Mouse (Mus musculus): Measurements from ENCODE around the gene Patj. TPM values are rescaled to one million over a fixed set of nuclear protein-coding genes. Genes with fewer than 3 reads are reported as not detected.

Patj gene
- polyA plus RNA-seq, 1 experiment from 2014 or later: 12.3 TPM

- DNase-seq (ENCODE audit: low spot score): no peak
- WGBS: 78% methylated on average over 5 of the region's 5 CpGs
These were observed 188.4 kb downstream of the Patj start for GRCm38 (mm10) chr4:98584023-98584422.

GRCm38 (mm10) chr4:98586303-98586702 lies 190.7 kb downstream of the Patj start:
- DNase-seq (ENCODE audit: low spot score) (no peak), ATAC-seq (replicated peaks; ENCODE audit: low FRiP score) (no peak)
- Histone ChIP-seq H3K4me3 (ENCODE audit: low read depth, low read length) (no peak overlapping the region), H3K9me3 (ENCODE audit: control insufficient read depth, low read length) (no peaks in the 10 kb centered on the region), H3K36me3 (ENCODE audit: control insufficient read depth, insufficient read depth, low read length) (no peaks in the 10 kb centered on the region), H3K9ac (ENCODE audit: low read length) (no peak overlapping the region), H3K4me1 (replicated peaks; ENCODE audit: control insufficient read depth, insufficient read depth, low read length) (no peaks in the 10 kb centered on the region), H3K4me2 (ENCODE audit: low read depth, low read length, severe bottlenecking) (no peak overlapping the region), H3K27ac (ENCODE audit: low read depth, low read length) (no peak overlapping the region), H3K27me3 (ENCODE audit: control insufficient read depth, insufficient read depth, low read length) (no peaks in the 10 kb centered on the region)
- 81% methylated on average over 4 of the region's 4 CpGs for WGBS

More at GRCm38 (mm10) chr4:98584023-98584422, 188.4 kb downstream of the Patj start:
- Histone ChIP-seq H3K4me1 (replicated peaks; ENCODE audit: control insufficient read depth, insufficient read depth, low read length) (no peaks in the 10 kb centered on the region), H3K4me3 (ENCODE audit: low read depth, low read length) (no peak overlapping the region), H3K9me3 (ENCODE audit: control insufficient read depth, low read length) (no peaks in the 10 kb centered on the region), H3K4me2 (ENCODE audit: low read depth, low read length, severe bottlenecking) (no peak overlapping the region), H3K9ac (ENCODE audit: low read length) (no peak overlapping the region), H3K36me3 (ENCODE audit: control insufficient read depth, insufficient read depth, low read length) (no peaks in the 10 kb centered on the region), H3K27me3 (ENCODE audit: control insufficient read depth, insufficient read depth, low read length) (no peaks in the 10 kb centered on the region), H3K27ac (ENCODE audit: low read depth, low read length) (no peak overlapping the region)
- no peak for ATAC-seq (replicated peaks; ENCODE audit: low FRiP score)

- Histone ChIP-seq H3K4me1 (replicated peaks; ENCODE audit: control insufficient read depth, insufficient read depth, low read length) (no peaks in the 10 kb centered on the region), H3K4me3 (ENCODE audit: low read depth, low read length) (no peak overlapping the region), H3K9me3 (ENCODE audit: control insufficient read depth, low read length) (no peaks in the 10 kb centered on the region), H3K9ac (ENCODE audit: low read length) (no peak overlapping the region), H3K4me2 (ENCODE audit: low read depth, low read length, severe bottlenecking) (no peak overlapping the region), H3K27me3 (ENCODE audit: control insufficient read depth, insufficient read depth, low read length) (no peaks in the 10 kb centered on the region), H3K36me3 (ENCODE audit: control insufficient read depth, insufficient read depth, low read length) (no peaks in the 10 kb centered on the region), H3K27ac (ENCODE audit: low read depth, low read length) (no peak overlapping the region)
- ATAC-seq (replicated peaks; ENCODE audit: low FRiP score): no peak
- 82% methylated on average over 2 of the region's 2 CpGs for WGBS
- no peak for DNase-seq (ENCODE audit: low spot score)
These were observed 192.1 kb downstream of the Patj start for GRCm38 (mm10) chr4:98587686-98588085.

GRCm38 (mm10) chr4:98593961-98594360 lies 198.4 kb downstream of the Patj start:
- H3K4me2 ChIP-seq (ENCODE audit: low read depth, low read length, severe bottlenecking): no peak overlapping the region
- H3K36me3 ChIP-seq (ENCODE audit: control insufficient read depth, insufficient read depth, low read length): no peaks in the 10 kb centered on the region
- H3K4me3 ChIP-seq (ENCODE audit: low read depth, low read length): no peak overlapping the region
- no peak for ATAC-seq (replicated peaks; ENCODE audit: low FRiP score)
- H3K9me3 ChIP-seq (ENCODE audit: control insufficient read depth, low read length): no peaks in the 10 kb centered on the region
- 94% methylated on average over 1 of the region's 1 CpGs for WGBS
- no peak for DNase-seq (ENCODE audit: low spot score)
- H3K4me1 ChIP-seq (replicated peaks; ENCODE audit: control insufficient read depth, insufficient read depth, low read length): no peaks in the 10 kb centered on the region
- no peak overlapping the region for H3K9ac ChIP-seq (ENCODE audit: low read length)
- no peak overlapping the region for H3K27ac ChIP-seq (ENCODE audit: low read depth, low read length)
- no peaks in the 10 kb centered on the region for H3K27me3 ChIP-seq (ENCODE audit: control insufficient read depth, insufficient read depth, low read length)

GRCm38 (mm10) chr4:98598546-98598971 lies 203.0 kb downstream of the Patj start:
- 86% methylated on average over 1 of the region's 1 CpGs for WGBS
- Histone ChIP-seq H3K27ac (ENCODE audit: low read depth, low read length) (no peak overlapping the region), H3K4me1 (replicated peaks; ENCODE audit: control insufficient read depth, insufficient read depth, low read length) (no peaks in the 10 kb centered on the region), H3K9ac (ENCODE audit: low read length) (no peak overlapping the region), H3K4me3 (ENCODE audit: low read depth, low read length) (no peak overlapping the region), H3K36me3 (ENCODE audit: control insufficient read depth, insufficient read depth, low read length) (no peaks in the 10 kb centered on the region), H3K4me2 (ENCODE audit: low read depth, low read length, severe bottlenecking) (no peak overlapping the region), H3K27me3 (ENCODE audit: control insufficient read depth, insufficient read depth, low read length) (no peaks in the 10 kb centered on the region), H3K9me3 (ENCODE audit: control insufficient read depth, low read length) (no peaks in the 10 kb centered on the region)
- ATAC-seq (replicated peaks; ENCODE audit: low FRiP score) (no peak), DNase-seq (ENCODE audit: low spot score) (no peak)

GRCm38 (mm10) chr4:98599358-98599757 lies 203.8 kb downstream of the Patj start:
- Histone ChIP-seq H3K36me3 (ENCODE audit: control insufficient read depth, insufficient read depth, low read length) (no peaks in the 10 kb centered on the region), H3K9ac (ENCODE audit: low read length) (no peak overlapping the region), H3K27me3 (ENCODE audit: control insufficient read depth, insufficient read depth, low read length) (no peaks in the 10 kb centered on the region), H3K4me1 (replicated peaks; ENCODE audit: control insufficient read depth, insufficient read depth, low read length) (no peaks in the 10 kb centered on the region), H3K4me2 (ENCODE audit: low read depth, low read length, severe bottlenecking) (no peak overlapping the region), H3K4me3 (ENCODE audit: low read depth, low read length) (no peak overlapping the region), H3K9me3 (ENCODE audit: control insufficient read depth, low read length) (no peaks in the 10 kb centered on the region), H3K27ac (ENCODE audit: low read depth, low read length) (no peak overlapping the region)
- DNase-seq (ENCODE audit: low spot score): no peak
- no peak for ATAC-seq (replicated peaks; ENCODE audit: low FRiP score)
- 76% methylated on average over 6 of the region's 6 CpGs for WGBS

- Histone ChIP-seq H3K4me2 (ENCODE audit: low read depth, low read length, severe bottlenecking) (no peak overlapping the region), H3K27ac (ENCODE audit: low read depth, low read length) (no peak overlapping the region), H3K4me3 (ENCODE audit: low read depth, low read length) (no peak overlapping the region), H3K9me3 (ENCODE audit: control insufficient read depth, low read length) (no peaks in the 10 kb centered on the region), H3K36me3 (ENCODE audit: control insufficient read depth, insufficient read depth, low read length) (no peaks in the 10 kb centered on the region), H3K27me3 (ENCODE audit: control insufficient read depth, insufficient read depth, low read length) (no peaks in the 10 kb centered on the region), H3K9ac (ENCODE audit: low read length) (no peak overlapping the region), H3K4me1 (replicated peaks; ENCODE audit: control insufficient read depth, insufficient read depth, low read length) (no peaks in the 10 kb centered on the region)
- no peak for ATAC-seq (replicated peaks; ENCODE audit: low FRiP score)
- no peak for DNase-seq (ENCODE audit: low spot score)
- 77% methylated on average over 6 of the region's 6 CpGs for WGBS
These were observed 207.5 kb downstream of the Patj start for GRCm38 (mm10) chr4:98603131-98603530.

GRCm38 (mm10) chr4:98610501-98610900 lies 214.9 kb downstream of the Patj start:
- DNase-seq (ENCODE audit: low spot score) (no peak), ATAC-seq (replicated peaks; ENCODE audit: low FRiP score) (no peak)
- no peak overlapping the region for H3K27ac ChIP-seq (ENCODE audit: low read depth, low read length)
- H3K4me1 ChIP-seq (replicated peaks; ENCODE audit: control insufficient read depth, insufficient read depth, low read length): no peaks in the 10 kb centered on the region
- no peak overlapping the region for H3K4me2 ChIP-seq (ENCODE audit: low read depth, low read length, severe bottlenecking)
- H3K9ac ChIP-seq (ENCODE audit: low read length): no peak overlapping the region
- no peaks in the 10 kb centered on the region for H3K36me3 ChIP-seq (ENCODE audit: control insufficient read depth, insufficient read depth, low read length)
- H3K27me3 ChIP-seq (ENCODE audit: control insufficient read depth, insufficient read depth, low read length): no peaks in the 10 kb centered on the region
- H3K4me3 ChIP-seq (ENCODE audit: low read depth, low read length): no peak overlapping the region
- no peaks in the 10 kb centered on the region for H3K9me3 ChIP-seq (ENCODE audit: control insufficient read depth, low read length)
- WGBS: 92% methylated on average over 2 of the region's 2 CpGs

- no peaks in the 10 kb centered on the region for H3K36me3 ChIP-seq (ENCODE audit: control insufficient read depth, insufficient read depth, low read length)
- H3K27me3 ChIP-seq (ENCODE audit: control insufficient read depth, insufficient read depth, low read length): no peaks in the 10 kb centered on the region
- 90% methylated on average over 3 of the region's 3 CpGs for WGBS
- no peak overlapping the region for H3K4me3 ChIP-seq (ENCODE audit: low read depth, low read length)
- H3K9me3 ChIP-seq (ENCODE audit: control insufficient read depth, low read length): no peaks in the 10 kb centered on the region
- no peak overlapping the region for H3K27ac ChIP-seq (ENCODE audit: low read depth, low read length)
- no peak overlapping the region for H3K4me2 ChIP-seq (ENCODE audit: low read depth, low read length, severe bottlenecking)
- ATAC-seq (replicated peaks; ENCODE audit: low FRiP score) (no peak), DNase-seq (ENCODE audit: low spot score) (no peak)
- H3K4me1 ChIP-seq (replicated peaks; ENCODE audit: control insufficient read depth, insufficient read depth, low read length): no peaks in the 10 kb centered on the region
- no peak overlapping the region for H3K9ac ChIP-seq (ENCODE audit: low read length)
These were observed 218.8 kb downstream of the Patj start for GRCm38 (mm10) chr4:98614395-98614794.
